Mouse (Mus musculus): ENCODE measurements at regions not wholly inside any gene's neighbourhood (a gene's known extent, or its start where the extent isn't known, plus 50 kb on each side); places are given as distances from the start of the nearest gene placed in this dataset.
"Not testable (repeated sequence)": the region's sequence is repeated elsewhere in the genome, so short reads cannot be mapped to it uniquely, and the experiment has no call there.

DNA sequence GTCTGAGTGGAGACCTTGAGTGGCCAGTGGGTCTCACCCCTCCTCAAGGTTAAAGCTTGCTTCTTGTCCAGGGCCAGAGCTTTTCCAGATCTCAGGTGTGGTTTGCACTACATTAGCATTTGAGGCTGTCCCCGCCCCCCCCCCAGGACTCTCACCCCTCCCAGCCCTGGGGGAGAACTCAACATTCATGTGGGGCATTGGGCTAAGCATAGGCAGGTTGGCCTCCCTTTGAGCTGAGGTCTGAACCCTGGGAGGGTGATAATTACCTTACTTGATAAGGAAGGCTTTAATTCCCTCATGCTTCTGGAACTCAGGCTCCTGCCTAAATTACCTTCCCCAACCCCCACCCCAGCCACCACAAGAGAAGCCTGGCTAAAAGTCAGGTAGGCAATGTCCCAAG, 78.9 kb upstream of the Gm21863 start:
- H3K4me1 ChIP-seq (ENCODE audit: control insufficient read depth in 2 of 2, insufficient read depth in 2 of 2, low read length in 2 of 2, poor library complexity in 1 of 2); in situ Hi-C loops (cut with MboI; ENCODE audit: low sequenced_read_pairs in 2 of 2, unreplicated experiment in 2 of 2); H3K9ac ChIP-seq (ENCODE audit: insufficient read depth, low read depth, low read length, poor library complexity, severe bottlenecking); H3K4me3 ChIP-seq (ENCODE audit: insufficient read depth in 1 of 2, low read depth in 1 of 2, low read length in 2 of 2, poor library complexity in 1 of 2, severe bottlenecking in 1 of 2); H3K9me3 ChIP-seq (ENCODE audit: control insufficient read depth, insufficient read depth, low read depth, low read length); H3K36me3 ChIP-seq (ENCODE audit: control insufficient read depth, insufficient read depth, low read length, poor library complexity, severe bottlenecking): not testable (repeated sequence)
- peak; percentile 39 for DNase-seq (ENCODE audit: low read depth, low spot score)
- H3K27ac ChIP-seq (ENCODE audit: insufficient read depth, low read depth, low read length, poor library complexity, severe bottlenecking) = peak overlapping the region; percentile 82

DNA sequence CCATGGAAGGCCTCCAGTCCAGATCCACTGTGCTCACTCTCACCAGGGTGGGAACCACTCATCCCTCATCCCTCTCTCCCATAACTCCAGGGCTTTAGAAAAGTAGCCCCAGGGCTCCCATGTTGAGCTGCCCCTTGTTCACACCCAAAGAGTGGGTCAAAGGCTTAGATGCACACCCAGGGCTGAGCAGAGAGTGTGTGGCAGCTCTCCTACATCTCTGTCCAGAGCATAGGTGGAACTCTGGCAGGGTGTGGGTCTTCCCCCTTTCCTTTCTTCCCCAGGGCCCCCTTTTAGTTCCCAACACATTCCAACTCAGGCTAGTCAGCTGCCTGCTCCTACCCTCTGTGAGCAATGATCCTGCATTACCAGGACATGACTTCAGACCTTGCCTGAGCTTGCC, 78.1 kb upstream of the Gm21863 start:
- no peak for TF ChIP-seq ZNF384 (IDR thresholded peaks at IDR 0.05; ENCODE audit: low read depth, low read length)
- no peak for TF ChIP-seq CHD2 (IDR thresholded peaks at IDR 0.05; ENCODE audit: low read depth, low read length)
- no peak for TF ChIP-seq HCFC1 (IDR thresholded peaks at IDR 0.05; ENCODE audit: borderline replicate concordance, insufficient read depth, low read length)
- no peak for TF ChIP-seq ZC3H11A (IDR thresholded peaks at IDR 0.05; ENCODE audit: borderline replicate concordance, low read depth, low read length)
- no peak for TF ChIP-seq MAFK (IDR thresholded peaks at IDR 0.05; ENCODE audit: insufficient read depth, low read depth, low read length)
- no peak for DNase-seq (ENCODE audit: low read depth, low spot score)
- Histone ChIP-seq H3K9me3 (ENCODE audit: control insufficient read depth, insufficient read depth, low read depth, low read length) (no peaks in the 10 kb centered on the region), H3K27ac (ENCODE audit: insufficient read depth, low read depth, low read length, poor library complexity, severe bottlenecking) (peak overlapping the region; percentile 96), H3K9ac (ENCODE audit: insufficient read depth, low read depth, low read length, poor library complexity, severe bottlenecking) (no peak overlapping the region), H3K4me1 (ENCODE audit: control insufficient read depth in 2 of 2, insufficient read depth in 2 of 2, low read length in 2 of 2, poor library complexity in 1 of 2) (no peaks in the 10 kb centered on the region), H3K36me3 (ENCODE audit: control insufficient read depth, insufficient read depth, low read length, poor library complexity, severe bottlenecking) (no peaks in the 10 kb centered on the region; the same call in 1 of the 2 replicates), H3K4me3 (ENCODE audit: insufficient read depth in 1 of 2, low read depth in 1 of 2, low read length in 2 of 2, poor library complexity in 1 of 2, severe bottlenecking in 1 of 2) (no peak overlapping the region)
- in situ Hi-C loops (cut with MboI; ENCODE audit: low sequenced_read_pairs in 2 of 2, unreplicated experiment in 2 of 2) = no loop called here

DNA sequence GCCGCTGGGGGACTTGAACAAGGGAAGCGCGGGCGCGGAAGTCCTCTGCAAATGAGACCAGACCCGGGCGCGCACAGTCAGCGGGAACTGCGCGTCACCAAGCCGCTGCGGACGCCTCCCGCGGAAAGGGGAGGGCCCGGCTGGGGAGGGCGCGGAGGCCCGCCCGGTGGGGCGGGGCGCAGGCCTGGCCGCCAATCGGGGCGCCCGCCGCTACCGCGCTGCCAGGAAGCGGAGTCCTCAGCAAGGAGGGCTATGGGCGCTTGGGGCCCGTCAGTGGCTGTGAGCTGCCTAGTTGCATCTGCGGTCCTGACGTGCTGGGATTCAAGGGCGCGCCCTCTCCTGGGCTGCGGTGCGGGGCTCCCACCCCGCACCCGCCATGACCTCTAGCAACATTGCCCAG, 71.9 kb upstream of the Gm21863 start:
- H3K4me1 ChIP-seq (ENCODE audit: control insufficient read depth in 2 of 2, insufficient read depth in 2 of 2, low read length in 2 of 2, poor library complexity in 1 of 2) = no peaks in the 10 kb centered on the region
- no peaks in the 10 kb centered on the region for H3K36me3 ChIP-seq (ENCODE audit: control insufficient read depth, insufficient read depth, low read length, poor library complexity, severe bottlenecking)
- no peak overlapping the region for H3K9ac ChIP-seq (ENCODE audit: insufficient read depth, low read depth, low read length, poor library complexity, severe bottlenecking)
- no peak overlapping the region for H3K27ac ChIP-seq (ENCODE audit: insufficient read depth, low read depth, low read length, poor library complexity, severe bottlenecking)
- H3K9me3 ChIP-seq (ENCODE audit: control insufficient read depth, insufficient read depth, low read depth, low read length) = no peaks in the 10 kb centered on the region
- in situ Hi-C loops (cut with MboI; ENCODE audit: low sequenced_read_pairs in 2 of 2, unreplicated experiment in 2 of 2) = no loop called here
- no peak overlapping the region for H3K4me3 ChIP-seq (ENCODE audit: insufficient read depth in 1 of 2, low read depth in 1 of 2, low read length in 2 of 2, poor library complexity in 1 of 2, severe bottlenecking in 1 of 2)
- no peak for DNase-seq (ENCODE audit: low read depth, low spot score)
- TF ChIP-seq CHD2 (IDR thresholded peaks at IDR 0.05; ENCODE audit: low read depth, low read length) = no peak
- no peak for TF ChIP-seq HCFC1 (IDR thresholded peaks at IDR 0.05; ENCODE audit: borderline replicate concordance, insufficient read depth, low read length)
- TF ChIP-seq ZNF384 (IDR thresholded peaks at IDR 0.05; ENCODE audit: low read depth, low read length) = no peak
- no peak for TF ChIP-seq ZC3H11A (IDR thresholded peaks at IDR 0.05; ENCODE audit: borderline replicate concordance, low read depth, low read length)
- no peak for TF ChIP-seq MAFK (IDR thresholded peaks at IDR 0.05; ENCODE audit: insufficient read depth, low read depth, low read length)

Measured in ES-E14 (cell line).